Mouse (Mus musculus): ENCODE data around the gene Gm17304.

The Gm17304 gene

GRCm38 (mm10) chr5:106608798-106609197 is at the start of gene Gm17304:
Gm17304 (plus strand) TSS chr5:106609098.
- no peak for DNase-seq

GRCm38 (mm10) chr5:106560631-106561498 is 48.0 kb upstream of the Gm17304 start:
- DNase-seq: no peak

DNA sequence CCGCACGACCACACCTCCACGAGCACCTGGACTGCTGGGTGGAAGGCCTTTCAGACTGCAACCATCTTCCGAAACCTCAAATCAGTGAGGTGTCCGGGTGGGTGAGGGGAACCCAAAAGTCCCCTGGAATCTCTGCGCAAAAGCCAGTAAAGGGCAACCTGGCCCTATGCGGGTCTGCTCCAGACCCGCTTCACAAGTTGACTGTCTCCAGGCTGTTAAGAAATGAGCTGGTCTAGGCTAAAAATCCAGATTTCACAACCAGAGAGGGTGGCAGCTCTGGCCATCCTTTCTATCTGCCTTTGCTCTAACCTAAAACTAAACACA is 47.4 kb upstream of the Gm17304 start:
- no peak for DNase-seq

DNA sequence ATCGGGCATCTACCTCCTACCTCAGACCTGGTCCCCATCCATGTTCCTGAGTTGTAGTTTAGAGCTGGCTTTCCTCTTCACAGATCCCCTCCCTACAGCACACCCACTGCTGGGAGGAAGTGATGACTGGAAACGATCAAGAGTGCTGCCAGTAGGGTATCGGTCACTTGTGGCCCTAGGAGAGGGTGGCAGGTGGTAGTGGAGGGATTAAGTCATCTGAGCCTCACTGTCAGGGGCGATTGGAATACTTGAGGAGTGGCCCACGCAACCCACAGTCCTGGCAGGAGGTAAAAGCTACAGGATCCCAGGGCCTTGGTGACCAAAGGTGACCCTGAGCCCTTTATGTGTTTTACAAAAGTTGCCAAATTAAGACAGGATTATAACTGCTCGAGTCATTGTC is 42.9 kb upstream of the Gm17304 start:
- no peak for DNase-seq

DNA sequence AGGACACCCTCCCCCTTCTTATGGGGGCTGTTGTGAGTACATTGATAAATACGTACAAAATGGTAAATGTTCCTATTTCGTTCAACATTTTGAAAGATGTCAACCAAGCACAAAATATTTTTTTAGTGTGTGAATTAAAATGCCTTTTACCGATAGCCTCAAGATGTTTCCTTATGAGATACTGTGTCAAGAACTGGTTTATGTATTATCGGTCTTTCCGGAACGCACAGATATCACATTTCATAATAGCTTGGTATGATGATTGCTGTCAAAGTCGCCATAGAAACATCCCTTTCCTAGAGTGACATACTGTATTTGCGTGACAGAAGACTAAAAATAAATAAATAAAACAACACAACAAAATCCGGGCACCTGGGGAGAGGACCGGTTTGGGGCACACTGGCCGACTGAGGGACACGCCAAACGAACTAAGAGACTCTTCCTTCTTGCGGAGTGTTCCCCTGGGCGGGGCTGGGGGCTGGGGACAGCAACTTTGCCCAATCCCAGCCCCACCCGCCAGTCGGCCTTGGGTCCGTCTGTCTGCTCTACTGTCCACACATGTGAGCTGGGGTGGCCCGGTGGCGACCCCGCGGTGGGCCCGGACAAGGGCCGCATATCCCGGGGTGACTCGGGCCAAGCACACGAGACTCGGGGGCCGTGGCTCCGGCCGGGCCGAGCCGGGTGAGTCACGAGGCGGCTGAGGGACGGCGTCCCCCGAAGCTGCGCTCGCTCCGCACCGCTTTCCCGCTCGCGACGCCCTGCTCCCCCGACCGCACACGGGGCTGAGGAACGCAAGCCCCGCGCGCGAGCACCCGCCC is 34.9 kb upstream of the Gm17304 start:
- DNase-seq: no peak

DNA sequence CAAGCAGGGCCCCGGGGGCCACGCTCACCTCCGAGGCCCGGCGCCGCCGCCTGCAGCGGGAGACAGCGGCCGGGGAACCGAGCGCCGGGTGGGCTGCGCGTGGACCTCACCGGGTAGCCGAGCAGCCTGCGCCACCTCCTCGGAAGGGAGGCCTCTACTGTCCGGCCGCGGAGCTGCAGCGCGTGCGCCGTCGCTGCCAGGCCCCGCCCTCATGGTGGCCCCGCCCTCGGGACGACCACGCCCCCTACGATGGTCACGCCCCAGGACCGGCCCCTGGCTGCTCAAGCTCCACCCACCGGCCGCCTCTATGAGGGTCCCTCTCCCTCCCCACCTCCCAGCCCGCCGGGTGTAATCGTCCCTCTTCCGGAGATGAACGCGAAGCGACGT is 34.3 kb upstream of the Gm17304 start:
- DNase-seq: peak; percentile 86

DNA sequence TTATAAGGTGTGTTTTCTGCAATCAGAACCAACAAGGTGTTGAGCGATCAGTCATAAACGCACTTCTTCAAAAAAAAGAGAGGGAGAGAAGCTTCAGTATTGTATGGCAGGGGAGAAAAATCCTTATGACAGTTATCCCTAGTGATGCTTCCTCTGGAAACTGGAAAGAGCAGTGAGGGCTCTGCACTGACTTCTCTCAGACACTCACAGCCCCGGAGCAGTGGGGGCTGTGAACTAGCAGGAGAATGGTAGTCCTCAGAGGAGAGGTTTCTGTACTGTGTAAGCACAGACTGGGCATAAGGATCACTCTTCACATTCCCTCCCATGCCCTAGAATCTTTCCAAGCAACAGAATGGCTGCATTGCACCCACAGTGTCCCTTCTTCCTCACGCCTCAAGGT is 33.8 kb upstream of the Gm17304 start:
- DNase-seq: no peak

- no peak for DNase-seq
These were observed 31.5 kb upstream of the Gm17304 start for GRCm38 (mm10) chr5:106577237-106577888.

DNA sequence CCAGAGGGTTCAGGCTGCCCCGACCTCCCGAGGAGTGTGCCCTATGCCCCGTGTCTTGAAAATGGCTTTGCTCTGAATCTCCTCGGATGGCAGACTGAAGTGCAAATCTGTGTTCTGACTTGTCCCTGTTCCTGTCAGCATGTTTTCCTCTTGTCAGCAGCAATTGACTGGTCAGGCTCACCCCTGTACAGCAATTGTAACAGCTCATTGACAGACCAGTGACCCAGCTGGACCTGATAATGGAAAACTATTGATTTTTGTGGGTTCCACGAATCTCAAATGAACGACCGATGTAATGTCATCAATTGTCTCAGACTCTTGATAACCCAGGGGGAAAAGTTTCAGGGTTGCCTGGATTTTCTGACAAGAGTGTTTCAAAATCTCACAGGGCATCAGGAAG is 28.0 kb upstream of the Gm17304 start:
- no peak for DNase-seq

- no peak for DNase-seq
These were observed 19.9 kb upstream of the Gm17304 start for GRCm38 (mm10) chr5:106589006-106589405.

GRCm38 (mm10) chr5:106589670-106590069 is 19.2 kb upstream of the Gm17304 start:
- no peak for DNase-seq

DNA sequence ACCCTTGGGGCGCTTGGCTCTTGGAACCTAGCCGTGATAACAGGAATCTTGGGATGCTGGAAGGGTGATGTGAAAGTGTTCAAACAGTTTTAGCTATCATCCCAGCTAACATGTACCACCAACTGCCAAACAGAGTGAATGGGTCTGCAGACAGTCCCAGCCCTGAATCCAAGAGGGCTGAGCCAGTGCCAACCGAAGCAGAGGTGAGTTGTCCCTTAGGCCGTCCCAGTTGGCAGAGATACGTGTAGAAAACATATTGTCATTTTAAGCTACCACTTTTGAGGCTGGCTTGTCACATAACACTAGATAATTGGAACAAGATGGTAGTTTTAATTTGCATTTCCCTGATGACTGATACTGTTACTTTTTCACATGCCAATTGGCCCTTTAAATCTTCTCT is 18.2 kb upstream of the Gm17304 start:
- no peak for DNase-seq

GRCm38 (mm10) chr5:106594388-106594787 is 14.5 kb upstream of the Gm17304 start:
- DNase-seq: no peak

GRCm38 (mm10) chr5:106597472-106597871 is 11.4 kb upstream of the Gm17304 start:
- DNase-seq: no peak

DNA sequence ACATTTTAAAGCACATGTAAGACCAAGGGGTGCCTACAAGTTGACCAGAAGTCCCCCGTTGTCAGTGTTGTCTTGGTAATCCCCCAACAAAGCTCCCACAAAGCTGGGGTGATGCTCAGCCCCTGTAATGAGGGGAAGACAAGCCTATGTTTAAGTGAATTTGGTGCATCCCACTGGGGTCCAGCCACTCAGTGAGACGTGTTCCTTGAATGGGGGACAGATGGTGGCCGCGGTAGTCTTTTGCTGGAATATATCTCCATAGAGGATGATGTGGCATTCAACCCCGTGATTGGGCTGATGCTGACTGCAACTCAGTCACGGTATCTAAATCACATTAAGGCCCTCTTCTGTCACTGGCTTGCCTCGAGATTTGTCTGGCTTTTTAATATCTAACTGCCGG is 9.4 kb upstream of the Gm17304 start:
- no peak for DNase-seq

DNA sequence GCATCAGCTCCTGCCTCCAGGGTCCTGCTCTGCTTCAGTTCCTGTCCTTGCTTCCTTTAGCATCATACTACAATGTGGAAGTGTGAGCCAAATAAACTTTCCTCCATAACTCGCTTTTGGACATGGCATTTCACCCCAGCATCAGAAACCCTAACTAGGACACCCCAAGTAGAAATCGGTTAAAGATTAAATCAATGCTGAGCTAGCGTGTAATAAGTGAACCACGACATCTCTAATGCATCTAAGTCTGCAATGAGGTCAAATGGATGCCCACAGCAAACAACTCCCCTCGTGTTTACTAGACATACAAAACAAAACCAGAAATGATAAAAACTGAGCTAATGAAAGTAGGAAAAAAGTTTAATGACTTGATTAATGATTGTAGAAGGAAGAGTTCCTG is 4.5 kb upstream of the Gm17304 start:
- DNase-seq: no peak

GRCm38 (mm10) chr5:106605096-106605495 is 3.8 kb upstream of the Gm17304 start:
- no peak for DNase-seq

DNA sequence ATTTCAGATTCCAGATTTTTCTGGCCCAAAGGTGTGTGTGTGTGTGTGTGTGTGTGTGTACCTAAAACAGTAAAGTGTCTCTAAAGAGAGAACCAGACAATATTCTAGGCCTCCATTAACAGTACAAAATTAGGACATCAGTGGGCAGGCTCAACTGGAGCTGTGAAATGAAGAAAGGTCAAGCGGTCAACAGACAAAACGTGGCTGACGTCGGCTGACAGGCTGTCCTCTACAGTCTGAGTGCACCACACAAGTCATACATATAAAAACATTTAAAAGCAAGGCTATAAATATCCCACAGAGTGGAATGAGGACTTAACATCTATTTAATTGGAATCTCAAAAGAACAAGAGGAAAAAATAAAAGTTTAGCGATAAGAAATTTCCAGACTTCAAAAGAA is 1.8 kb upstream of the Gm17304 start:
- no peak for DNase-seq

DNA sequence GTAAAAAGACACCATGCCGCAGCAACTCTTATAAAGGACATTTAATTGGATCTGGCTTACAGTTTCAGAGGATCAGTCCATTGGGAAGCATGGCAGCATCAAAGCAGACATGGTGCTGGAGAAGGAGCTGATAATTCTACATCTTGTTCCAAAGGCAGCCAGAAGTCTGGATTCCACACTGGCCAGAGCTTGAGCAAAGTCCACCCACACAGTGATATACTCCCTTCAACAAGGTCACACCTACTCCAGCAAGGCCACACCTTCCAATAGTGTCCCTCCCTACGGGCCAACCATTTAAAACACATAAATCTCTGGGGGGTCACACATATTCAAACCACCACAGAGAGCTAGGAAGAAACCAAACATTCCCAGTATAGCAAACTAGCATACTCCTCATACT is 3.3 kb downstream of the Gm17304 start:
- no peak for DNase-seq

DNA sequence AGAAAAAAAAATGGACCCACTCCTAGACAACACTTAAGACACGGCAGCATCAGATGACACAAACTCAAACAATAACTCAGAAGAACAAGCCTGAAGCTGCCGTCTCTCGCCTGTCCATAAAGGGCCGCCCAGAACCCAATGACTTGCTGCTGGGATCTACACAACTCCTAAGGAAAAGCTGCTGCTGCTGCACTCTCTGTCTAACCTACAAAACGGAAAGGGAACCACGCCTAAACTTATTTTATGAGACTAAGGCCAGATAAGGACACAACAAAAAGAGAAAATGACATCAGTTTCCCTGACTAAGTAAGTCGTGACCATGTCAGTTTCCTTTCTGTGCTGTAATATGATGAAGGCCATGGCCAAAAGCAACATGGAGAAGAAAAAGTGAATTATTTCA is 5.7 kb downstream of the Gm17304 start:
- DNase-seq: no peak

DNA sequence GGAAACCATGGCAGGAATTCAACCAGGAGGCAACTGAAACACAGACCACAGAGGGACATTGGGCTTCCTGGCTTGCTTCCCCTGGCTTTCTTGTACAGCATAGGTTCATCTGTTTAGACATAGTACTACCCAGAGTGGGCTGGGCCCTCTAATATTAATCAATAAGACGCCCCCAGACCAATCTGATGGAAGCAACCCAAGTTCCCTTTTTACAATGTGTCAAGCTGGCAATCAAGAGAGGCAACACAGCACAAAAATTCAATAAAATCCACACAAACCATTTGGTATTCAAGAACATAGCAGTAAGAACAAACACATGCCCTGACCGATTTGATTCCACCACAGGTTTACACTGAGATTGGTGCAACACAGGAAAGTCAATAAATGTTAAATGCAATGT is 6.1 kb downstream of the Gm17304 start:
- DNase-seq: no peak

- no peak for DNase-seq
These were observed 11.5 kb downstream of the Gm17304 start for GRCm38 (mm10) chr5:106620446-106620845.

GRCm38 (mm10) chr5:106622193-106622592 is 13.3 kb downstream of the Gm17304 start:
- no peak for DNase-seq

DNA sequence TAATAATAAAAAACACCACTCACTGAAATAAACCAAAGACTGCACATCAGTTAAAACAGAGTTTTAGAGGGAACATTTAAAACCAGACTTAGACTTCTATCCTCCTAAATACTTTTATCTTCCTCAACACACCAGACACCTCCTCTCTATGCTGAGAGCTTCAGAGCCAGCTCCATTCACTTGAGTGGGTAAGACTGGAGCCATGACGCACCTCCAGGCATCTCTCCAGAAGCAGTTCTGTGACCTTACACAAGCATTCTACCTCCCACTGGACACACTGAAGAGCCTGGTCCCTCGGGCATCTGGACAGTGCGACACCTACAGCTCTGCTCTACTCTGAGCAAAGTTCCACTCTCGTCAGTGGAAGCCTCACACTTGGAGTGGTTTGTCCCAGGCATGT is 14.4 kb downstream of the Gm17304 start:
- no peak for DNase-seq

Measured in right cerebral cortex, adult 18-20 months (tissue).